Mouse (Mus musculus): Measurements from ENCODE around the gene Kcnj12.

- TF ChIP-seq CTCF (IDR thresholded peaks at IDR 0.05; ENCODE audit: low read depth, low read length) (no peak), GATA1 (IDR thresholded peaks at IDR 0.05; ENCODE audit: borderline replicate concordance, low read length) (no peak)
These were observed 1.2 kb downstream of the Kcnj12 start for GRCm38 (mm10) chr11:61023416-61024200.

Data from G1E (cell line).